Mouse (Mus musculus): ENCODE results near the gene Olfr12.

Gene Olfr12

GRCm38 (mm10) chr1:92617488-92617887 is at the start of gene Olfr12:
Gene Olfr12 (plus strand): TSS chr1:92617788.
- no peak for DNase-seq

GRCm38 (mm10) chr1:92571022-92571421 is 46.6 kb upstream of the Olfr12 start, which contains the start of gene Olfr1413:
Gene Olfr1413 (plus strand): TSS chr1:92571322.
- no peak for DNase-seq

- no peak for DNase-seq
Measured at GRCm38 (mm10) chr1:92585479-92585878, 32.1 kb upstream of the Olfr12 start, which contains the start of gene Olfr1412. Gene Olfr1412 (plus strand): TSS chr1:92585779.

GRCm38 (mm10) chr1:92594111-92594510 is 23.5 kb upstream of the Olfr12 start, which contains the start of gene Olfr1411:
Gene Olfr1411 (plus strand): TSS chr1:92594411.
- DNase-seq, result no peak

- no peak for DNase-seq
Measured at GRCm38 (mm10) chr1:92596019-92596418, 21.6 kb upstream of the Olfr12 start.

GRCm38 (mm10) chr1:92605482-92605881 is 12.1 kb upstream of the Olfr12 start, which contains the start of gene Olfr1410:
Gene Olfr1410 (plus strand): TSS chr1:92605782.
- no peak for DNase-seq

- no peak for DNase-seq
Measured at GRCm38 (mm10) chr1:92607711-92608110, 9.9 kb upstream of the Olfr12 start.

- DNase-seq, result peak; percentile 63 to 79
Measured at GRCm38 (mm10) chr1:92611008-92611407, 6.6 kb upstream of the Olfr12 start.

- no peak for DNase-seq
Measured at GRCm38 (mm10) chr1:92613175-92613574, 4.4 kb upstream of the Olfr12 start.

GRCm38 (mm10) chr1:92614516-92614915 is 3.1 kb upstream of the Olfr12 start:
- DNase-seq, result no peak

- DNase-seq, result no peak
Measured at GRCm38 (mm10) chr1:92616046-92616445, 1.5 kb upstream of the Olfr12 start.

GRCm38 (mm10) chr1:92618360-92618759 is 772 bp downstream of the Olfr12 start:
- no peak for DNase-seq

GRCm38 (mm10) chr1:92628227-92628626 is 10.6 kb downstream of the Olfr12 start:
- DNase-seq, result no peak

- DNase-seq, result no peak
Measured at GRCm38 (mm10) chr1:92632196-92632595, 14.6 kb downstream of the Olfr12 start.

- peak in 1 of 2 experiments; percentile 2 for DNase-seq
Measured at GRCm38 (mm10) chr1:92632948-92633347, 15.4 kb downstream of the Olfr12 start.

GRCm38 (mm10) chr1:92633726-92634125 is 16.1 kb downstream of the Olfr12 start:
- no peak for DNase-seq

- DNase-seq, result peak in 1 of 2 experiments; percentile 2
Measured at GRCm38 (mm10) chr1:92634569-92634968, 17.0 kb downstream of the Olfr12 start.

- peak in 1 of 2 experiments; percentile 7 for DNase-seq
Measured at GRCm38 (mm10) chr1:92634976-92635599, 17.5 kb downstream of the Olfr12 start.

GRCm38 (mm10) chr1:92636015-92636414 is 18.4 kb downstream of the Olfr12 start:
- peak in 1 of 2 experiments; percentile 9 for DNase-seq

- peak in 1 of 2 experiments; percentile 8 for DNase-seq
Measured at GRCm38 (mm10) chr1:92636676-92637075, 19.1 kb downstream of the Olfr12 start.

GRCm38 (mm10) chr1:92637501-92638172 is 20.0 kb downstream of the Olfr12 start:
- DNase-seq, result peak in 1 of 2 experiments; percentile 4

GRCm38 (mm10) chr1:92638181-92638580 is 20.6 kb downstream of the Olfr12 start:
- peak in 1 of 2 experiments; percentile 4 for DNase-seq

- no peak for DNase-seq
Measured at GRCm38 (mm10) chr1:92638736-92639135, 21.1 kb downstream of the Olfr12 start.

- DNase-seq, result peak in 1 of 2 experiments; percentile 1
Measured at GRCm38 (mm10) chr1:92640393-92640792, 22.8 kb downstream of the Olfr12 start.

Measured in cerebellum, postnatal 25 days (tissue).